Mouse (Mus musculus) R1 (cell line): ENCODE measurements around the gene Keg1.

ENCODE experiments used
- DNase-seq: peaks from one replicate; pipeline ENCODE4 v3.0.0-alpha.2; 2018; ENCODE audit warnings: low read depth, low spot score

The Keg1 gene

GRCm38 (mm10) chr19:12762212-12763130 lies 66.9 kb downstream of the Keg1 start:
- DNase-seq = peak; percentile 13

GRCm38 (mm10) chr19:12765308-12765707 lies 69.7 kb downstream of the Keg1 start, which contains the start of gene Cntf:
Gene Cntf, minus strand, starts transcription at chr19:12765632.
- no peak for DNase-seq
